In the genomic region with DNA sequence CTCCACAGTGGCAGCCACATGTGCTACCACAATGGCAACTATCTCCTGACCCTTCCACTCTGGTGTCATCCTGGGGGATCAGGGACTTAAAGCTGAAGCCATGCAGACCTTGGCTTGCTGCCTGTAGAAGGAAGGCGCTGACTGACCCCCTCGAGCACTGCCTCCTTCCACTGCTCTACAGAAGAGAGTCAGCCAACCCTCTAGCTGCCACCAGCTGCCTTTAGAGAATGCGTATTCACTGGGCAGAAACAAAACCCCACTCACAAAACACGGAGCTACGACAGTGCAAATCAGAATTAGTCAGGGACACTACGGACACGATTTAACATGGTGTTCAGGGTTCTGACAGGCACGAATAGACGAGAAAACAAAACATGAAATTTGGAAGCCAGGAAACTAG, we compare ENCODE assay signal across 14 mouse cellular contexts.
"Had no signal": no experiment of that assay in that cellular context is flagged by ENCODE, and none has a peak within 500 bp of the region (broad histone marks: within the 10 kb centered on the region; RNA-seq: fewer than 3 reads in every experiment).

No protein-coding gene starts in this region.

- H3K4me2 ChIP-seq: liver, embryonic 11.5 days; liver, embryonic 15.5 days; neural tube, embryonic 13.5 days; stomach, embryonic 15.5 days had no signal

- DNase-seq: kidney, adult 8-10 months; kidney, postnatal 25 days; lung, adult 2 months; retina, postnatal 1 day; thymus, adult 2 months; thymus, postnatal 25 days had no signal

- H3K9me3 ChIP-seq: limb, embryonic 10.5 days; liver, embryonic 15.5 days; neural tube, embryonic 13.5 days; stomach, embryonic 15.5 days had no signal

- H3K4me3 ChIP-seq: left cerebral cortex, adult 2 months; limb, embryonic 10.5 days; liver, embryonic 15.5 days; myocyte; neural tube, embryonic 13.5 days; stomach, embryonic 15.5 days had no signal

- ATAC-seq: lung, postnatal 0 days had no signal

- H3K4me1 ChIP-seq: liver, embryonic 15.5 days; stomach, embryonic 15.5 days had no signal

- H3K36me3 ChIP-seq: limb, embryonic 10.5 days; liver, embryonic 15.5 days; neural tube, embryonic 13.5 days; stomach, embryonic 15.5 days had no signal

- H3K9ac ChIP-seq: liver, embryonic 15.5 days; neural tube, embryonic 13.5 days; stomach, embryonic 15.5 days had no signal

- H3K27me3 ChIP-seq: liver, embryonic 15.5 days; stomach, embryonic 15.5 days had no signal

- H3K27ac ChIP-seq: left cerebral cortex, adult 2 months; limb, embryonic 10.5 days; liver, embryonic 15.5 days; neural tube, embryonic 13.5 days; stomach, embryonic 15.5 days had no signal
